Mouse (Mus musculus) heart, embryonic 10.5 days (tissue): Measurements from ENCODE around the gene Dennd2a. TPM values are rescaled to one million over a fixed set of nuclear protein-coding genes. Genes with fewer than 3 reads are reported as not detected.

Experiments used
- DNase-seq: peaks from one replicate; pipeline ENCODE4 v3.0.0-alpha.2; 2017; ENCODE audit warnings: low spot score
- H3K27ac ChIP-seq: fragments of 300-500 bp; sonication (generic); 2 replicates; pipeline ENCODE4 v1.5.1; 2016; ENCODE audit warnings: mild to moderate bottlenecking
- H3K27me3 ChIP-seq: fragments of 300-500 bp; sonication (generic); 2 replicates; pipeline ENCODE4 v1.6.1; 2016; ENCODE audit warnings: mild to moderate bottlenecking; ENCODE audit not compliant: poor library complexity, insufficient read depth, severe bottlenecking
- H3K36me3 ChIP-seq: fragments of 300-500 bp; sonication (generic); 2 replicates; pipeline ENCODE4 v1.6.1; 2016; ENCODE audit warnings: mild to moderate bottlenecking, moderate library complexity
- H3K4me1 ChIP-seq: fragments of 300-500 bp; sonication (generic); 2 replicates; pipeline ENCODE4 v1.6.1; 2016; ENCODE audit warnings: mild to moderate bottlenecking
- H3K4me3 ChIP-seq: fragments of 300-500 bp; sonication (generic); 2 replicates; pipeline ENCODE4 v1.5.1; 2016; ENCODE audit warnings: mild to moderate bottlenecking, moderate library complexity
- H3K9me3 ChIP-seq: fragments of 300-500 bp; sonication (generic); 2 replicates; pipeline ENCODE4 v1.6.1; 2016; ENCODE audit warnings: mild to moderate bottlenecking, moderate library complexity
- WGBS: fragments of 180-500 bp; shearing (Covaris S2); methylation state at CpG from one replicate; pipeline ENCODE4 v1.1.7; 2016; 5-methylcytosine and 5-hydroxymethylcytosine counted together
- polyA plus RNA-seq: library from polyadenylated mRNA; unstranded; fragments of >200 nt; fragmentation: Nextera tagmentation; extraction: Ambion mirVana; gene quantifications from 2 replicates; pipeline ENCODE4 v1.2.1, GENCODE M21; 2016

Gene Dennd2a
- polyA plus RNA-seq, 1 experiment from 2014 or later = 29.6 TPM

DNA sequence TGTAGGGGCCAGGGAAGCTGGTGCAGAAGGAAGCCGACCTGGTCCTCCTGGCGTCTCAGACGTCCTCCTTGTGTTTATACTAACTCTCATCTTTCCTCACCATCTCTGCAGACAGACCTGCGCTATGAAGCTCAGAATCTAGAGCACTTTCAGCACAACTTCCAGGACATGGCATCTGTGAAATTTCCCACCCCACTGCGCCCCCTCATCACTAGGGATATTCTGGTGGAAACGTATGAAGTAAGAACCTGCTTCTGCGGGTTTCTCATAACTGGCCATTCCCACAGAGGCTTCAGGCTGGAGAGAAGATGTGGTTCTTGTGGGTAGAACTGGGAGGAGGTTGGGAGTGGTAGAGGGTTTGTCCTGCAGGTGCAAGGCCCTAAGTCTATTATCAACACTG lies 21.9 kb upstream of the Dennd2a start:
- Histone ChIP-seq H3K27me3 (no peaks in the 10 kb centered on the region), H3K36me3 (peaks cover 36% of the 10 kb centered on the region)
- DNase-seq = no peak

DNA sequence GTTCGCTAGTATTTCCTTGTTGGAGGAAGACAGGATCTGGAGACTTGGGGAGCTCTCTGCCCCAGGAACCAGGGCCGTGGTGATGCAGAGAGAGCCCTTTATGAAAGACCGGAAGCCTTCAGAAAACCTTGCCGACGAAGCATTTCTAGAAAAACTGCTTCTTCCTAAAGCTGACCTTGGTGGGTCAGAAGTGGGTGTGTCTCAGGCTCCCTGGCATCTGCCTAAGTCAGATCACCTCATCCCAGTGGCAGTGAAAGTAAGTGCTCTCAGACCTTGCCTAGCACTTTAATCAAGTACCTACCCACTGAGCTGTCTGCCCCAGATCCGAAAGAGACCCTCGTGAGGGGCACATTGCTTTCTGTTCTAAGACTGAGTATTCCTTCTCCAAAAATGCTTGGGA lies 17.3 kb upstream of the Dennd2a start:
- no peak for DNase-seq
- H3K9me3 ChIP-seq = no peaks in the 10 kb centered on the region
- H3K4me1 ChIP-seq = peaks cover 15% of the 10 kb centered on the region
- peak overlapping the region; percentile 92 for H3K4me3 ChIP-seq
- WGBS = 63% methylated on average over 7 of the region's 7 CpGs
- no peaks in the 10 kb centered on the region for H3K27me3 ChIP-seq
- H3K27ac ChIP-seq = peak overlapping the region; percentile 92
- peaks cover 9% of the 10 kb centered on the region; the same call in 1 of the 2 replicates for H3K36me3 ChIP-seq

More for the DNA sequence above, 21.9 kb upstream of the Dennd2a start:
- Histone ChIP-seq H3K4me1 (peaks cover 6% of the 10 kb centered on the region), H3K27ac (no peak overlapping the region), H3K9me3 (no peaks in the 10 kb centered on the region), H3K4me3 (no peak overlapping the region)
- 86% methylated on average over 7 of the region's 7 CpGs for WGBS

DNA sequence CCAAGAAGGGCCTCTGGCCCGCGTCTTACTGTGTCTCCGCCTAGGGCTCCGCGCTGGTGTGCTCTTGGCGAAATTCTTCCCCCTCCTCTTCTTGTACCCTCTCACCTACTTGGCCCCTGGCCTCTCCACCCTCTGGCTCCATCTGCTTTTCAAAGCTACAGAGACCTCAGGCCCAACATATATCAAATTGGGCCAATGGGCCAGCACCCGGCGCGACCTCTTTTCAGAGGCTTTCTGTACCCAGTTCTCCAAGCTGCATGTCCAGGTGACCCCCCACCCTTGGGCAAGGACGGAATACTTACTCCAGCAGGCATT lies 16.8 kb upstream of the Dennd2a start:
- Histone ChIP-seq H3K4me3 (peak overlapping the region; percentile 92), H3K9me3 (no peaks in the 10 kb centered on the region), H3K27ac (peak overlapping the region; percentile 92), H3K27me3 (no peaks in the 10 kb centered on the region), H3K36me3 (peaks cover 6% of the 10 kb centered on the region; the same call in 1 of the 2 replicates), H3K4me1 (peaks cover 15% of the 10 kb centered on the region)
- no peak for DNase-seq
- WGBS = 21% methylated on average over 10 of the region's 10 CpGs

DNA sequence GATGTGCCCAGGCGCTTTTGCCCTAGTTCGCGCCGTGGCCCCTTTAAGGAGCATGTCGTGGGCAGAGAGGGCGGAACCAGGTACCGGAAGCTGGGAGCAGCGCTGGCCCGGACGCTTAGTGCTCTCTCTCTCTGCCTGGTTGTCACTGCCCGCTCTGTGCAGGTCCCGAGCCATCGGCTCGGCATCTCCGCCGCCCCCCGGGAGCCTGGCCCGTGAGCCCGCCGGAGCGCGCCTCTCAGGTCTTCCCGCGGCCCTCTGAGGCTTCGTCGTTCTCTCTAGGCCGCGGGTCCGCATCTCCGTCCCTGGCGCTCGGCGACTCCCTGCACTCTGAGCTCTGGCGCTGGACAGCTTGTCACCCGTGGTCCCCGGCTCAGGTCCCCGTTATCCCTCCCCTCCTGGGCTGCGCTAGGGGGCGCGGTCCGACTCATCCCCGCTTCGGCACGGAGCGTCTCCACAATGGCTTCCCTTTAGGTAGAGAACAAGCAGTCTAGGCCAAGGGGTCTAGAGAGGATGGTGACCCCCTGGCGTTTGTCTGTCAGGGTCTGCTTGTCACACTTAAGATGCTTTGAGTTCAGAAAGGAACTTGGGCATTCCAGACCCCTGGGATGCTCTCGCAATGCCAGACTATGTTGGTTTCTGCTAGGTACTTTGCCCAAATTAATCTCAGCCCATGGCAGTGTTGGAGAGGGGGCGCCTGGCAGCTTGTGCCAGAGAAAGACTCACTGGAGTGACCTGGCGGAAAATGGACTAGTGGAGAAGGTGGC lies 16.3 kb upstream of the Dennd2a start, which contains the start of gene Adck2:
Gene Adck2, plus strand, starts transcription at position 83 of the 764 bp plus-strand sequence.
- Histone ChIP-seq H3K4me3 (peak within 1 kb of the TSS; percentile 92), H3K4me1 (peaks cover 15% of the 10 kb centered on the region), H3K36me3 (0 out of 2 replicates have a peak, but pooled peaks cover 3% of the 10 kb centered on the region), H3K27me3 (no peaks in the 10 kb centered on the region), H3K27ac (peak within 1 kb of the TSS; percentile 92), H3K9me3 (no peaks in the 10 kb centered on the region)
- WGBS = under 1% methylated on average over 49 of the region's 49 CpGs
- DNase-seq = peak; percentile 94

DNA sequence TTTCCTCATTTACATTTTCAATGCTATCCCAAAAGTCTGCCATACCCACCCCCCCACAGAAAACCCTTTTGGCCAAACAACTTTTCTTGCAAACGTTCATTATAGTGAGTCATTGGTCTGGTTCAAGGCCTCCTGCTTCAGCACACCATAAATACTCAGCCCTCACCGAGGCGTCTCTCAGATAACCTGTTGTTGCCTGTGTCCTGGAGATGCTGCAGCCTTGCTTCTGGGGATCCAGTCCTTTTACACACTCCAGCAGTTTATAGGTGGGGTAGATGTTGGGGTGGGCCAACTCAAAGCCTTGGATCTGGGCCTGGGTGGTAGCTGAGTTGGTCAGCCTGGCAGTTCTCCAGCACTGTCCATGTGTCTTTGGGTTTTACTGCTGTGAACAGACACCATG lies 12.8 kb upstream of the Dennd2a start:
- H3K36me3 ChIP-seq = no peaks in the 10 kb centered on the region
- DNase-seq = no peak
- H3K27ac ChIP-seq = no peak overlapping the region
- WGBS = 69% methylated on average over 3 of the region's 3 CpGs
- no peaks in the 10 kb centered on the region for H3K9me3 ChIP-seq
- no peak overlapping the region for H3K4me3 ChIP-seq
- H3K4me1 ChIP-seq = peaks cover 15% of the 10 kb centered on the region
- no peaks in the 10 kb centered on the region for H3K27me3 ChIP-seq

DNA sequence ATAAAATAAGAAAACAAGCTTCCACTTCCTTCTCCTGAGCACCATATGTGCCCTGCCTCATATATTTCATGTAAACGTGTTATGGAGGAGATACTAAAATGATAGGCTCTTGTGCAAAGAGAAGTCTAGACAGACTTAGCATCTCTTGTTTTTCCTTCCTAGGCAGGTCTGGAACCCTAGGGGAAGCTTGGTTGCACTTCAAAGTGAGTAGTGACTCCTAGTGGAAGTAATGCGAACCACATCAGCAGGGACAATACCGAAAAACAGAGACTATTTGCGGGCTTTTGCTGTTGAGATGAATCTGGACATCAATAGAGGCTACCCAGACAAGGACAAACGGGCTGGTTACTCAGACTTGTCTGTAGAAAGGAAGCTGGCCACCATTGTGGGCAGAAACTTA lies 9.9 kb upstream of the Dennd2a start:
- no peak overlapping the region for H3K27ac ChIP-seq
- H3K36me3 ChIP-seq = no peaks in the 10 kb centered on the region
- no peak overlapping the region for H3K4me3 ChIP-seq
- H3K9me3 ChIP-seq = no peaks in the 10 kb centered on the region
- no peaks in the 10 kb centered on the region for H3K4me1 ChIP-seq
- WGBS = 10% methylated on average over 5 of the region's 5 CpGs
- H3K27me3 ChIP-seq = no peaks in the 10 kb centered on the region
- DNase-seq = no peak

DNA sequence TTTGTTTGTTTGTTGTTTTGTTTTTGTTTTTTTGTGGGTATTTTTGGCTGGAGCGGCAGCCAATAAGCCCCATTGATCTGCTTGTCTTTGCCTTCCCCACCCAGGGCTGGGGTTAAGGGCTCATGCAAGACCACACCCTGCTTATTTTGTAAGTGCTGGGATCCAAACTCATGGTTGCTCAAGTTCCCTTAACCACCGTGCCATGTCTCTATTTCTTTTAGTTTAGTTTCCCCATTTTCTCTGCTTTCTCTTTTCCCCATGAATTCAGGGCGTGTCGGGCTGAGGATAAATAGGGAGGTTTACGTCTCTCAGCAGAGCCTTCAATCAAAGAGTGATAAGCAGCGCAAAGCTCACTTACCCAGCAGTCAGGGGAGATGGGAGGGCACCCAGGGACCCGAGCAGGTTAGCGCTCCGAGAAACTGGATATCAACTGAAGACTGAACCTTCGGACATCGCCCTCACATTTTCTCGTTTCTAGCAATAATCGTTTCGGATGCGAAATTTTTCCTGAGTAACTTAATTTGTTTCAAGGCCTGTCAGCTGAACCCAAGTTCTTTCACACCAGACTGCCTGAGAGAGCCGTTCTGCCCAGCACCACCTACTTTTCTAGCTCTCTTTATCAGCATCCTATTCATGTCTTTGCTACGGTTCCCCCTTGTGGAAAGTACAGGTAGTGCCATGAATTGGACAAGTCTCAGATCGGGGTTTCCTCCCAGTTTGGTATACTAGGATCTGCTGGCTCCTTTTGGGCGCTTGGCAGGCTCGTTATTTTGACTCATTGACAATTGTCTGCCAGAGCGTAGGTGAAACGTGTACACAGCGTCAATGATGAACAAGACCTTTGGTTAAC lies 4.7 kb upstream of the Dennd2a start:
- DNase-seq = peak; percentile 88
- Histone ChIP-seq H3K4me1 (peaks cover 22% of the 10 kb centered on the region), H3K27ac (no peak overlapping the region), H3K27me3 (no peaks in the 10 kb centered on the region), H3K36me3 (no peaks in the 10 kb centered on the region), H3K9me3 (no peaks in the 10 kb centered on the region), H3K4me3 (peak overlapping the region; percentile 47)
- 15% methylated on average over 23 of the region's 23 CpGs for WGBS

DNA sequence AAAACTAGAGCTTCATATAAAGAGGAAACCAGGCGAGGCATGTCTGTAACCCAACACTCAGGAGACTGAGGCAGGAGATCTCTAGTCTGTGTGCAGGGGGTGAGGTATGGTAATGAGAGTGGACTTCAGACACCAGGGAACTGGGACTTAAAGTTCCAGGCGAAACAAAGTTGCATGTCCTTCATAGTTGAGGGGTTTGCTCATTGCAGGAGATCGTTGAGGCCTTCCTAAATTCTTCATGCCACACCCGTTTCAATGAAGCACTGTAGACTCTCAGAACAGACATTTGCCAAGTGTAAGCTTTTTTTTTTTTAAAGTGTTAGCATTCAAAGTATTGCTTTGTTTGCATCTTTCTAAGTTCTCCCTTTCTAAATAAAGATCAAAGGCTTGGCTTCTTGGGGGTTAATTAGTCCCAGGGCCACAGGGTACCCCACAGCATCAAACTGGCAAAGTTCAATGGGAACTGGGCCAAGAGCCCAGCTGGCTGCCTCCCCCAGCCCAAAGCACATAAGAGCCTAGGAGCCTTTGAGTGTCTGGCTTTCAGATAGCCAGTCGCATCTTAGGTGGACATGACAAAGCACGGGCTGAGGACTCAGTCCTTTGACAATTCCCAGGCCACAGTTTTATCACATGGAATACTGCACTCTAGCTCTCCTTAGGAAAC lies 1.7 kb upstream of the Dennd2a start:
- Histone ChIP-seq H3K27me3 (no peaks in the 10 kb centered on the region), H3K36me3 (no peaks in the 10 kb centered on the region), H3K4me3 (no peak overlapping the region), H3K4me1 (peaks cover 45% of the 10 kb centered on the region), H3K27ac (0 out of 2 replicates have a peak overlapping the region, but pooled peaks have one; percentile 47), H3K9me3 (no peaks in the 10 kb centered on the region)
- WGBS = 38% methylated on average over 6 of the region's 6 CpGs
- no peak for DNase-seq

DNA sequence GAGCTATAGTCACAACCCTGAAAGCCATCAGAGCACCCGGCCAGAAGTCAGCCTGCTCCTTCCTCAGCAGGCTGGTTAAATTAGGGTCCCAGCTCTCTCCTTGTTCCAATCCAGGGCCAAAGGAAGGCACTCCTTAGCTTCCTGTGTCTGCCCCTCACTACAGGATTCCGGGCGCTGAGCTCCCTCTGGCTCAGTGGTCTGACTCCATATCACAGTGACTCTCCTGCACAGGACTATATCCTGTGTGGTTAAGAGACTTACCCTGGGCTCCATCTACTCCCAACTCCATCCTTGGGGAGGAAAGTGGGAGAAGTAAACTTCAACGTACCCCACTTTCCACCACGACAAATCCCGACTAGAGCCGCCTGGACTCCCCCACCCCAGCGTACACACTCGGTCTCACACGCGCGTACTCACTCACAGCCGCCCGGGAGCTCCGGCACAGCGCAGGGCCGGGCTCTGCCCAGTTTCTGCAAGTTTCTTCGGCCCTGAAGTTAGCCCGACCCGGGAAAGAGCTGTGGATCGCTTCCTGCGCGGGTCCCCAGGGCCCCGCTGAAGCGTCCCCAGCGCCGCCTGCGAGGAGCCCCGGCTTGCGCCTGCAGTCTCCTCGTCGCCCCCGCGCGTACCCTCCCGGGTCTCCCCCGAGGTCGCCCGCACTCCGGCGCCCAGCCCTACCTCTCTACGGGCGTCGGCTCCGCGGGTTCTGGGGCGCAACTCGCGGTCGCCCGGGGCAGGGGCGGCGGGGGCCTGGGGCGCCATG lies 587 bp downstream of the Dennd2a start:
- Histone ChIP-seq H3K36me3 (peaks cover 5% of the 10 kb centered on the region; the same call in 1 of the 2 replicates), H3K27ac (peak overlapping the region; percentile 99), H3K27me3 (no peaks in the 10 kb centered on the region), H3K4me3 (peak overlapping the region; percentile 90), H3K4me1 (peaks cover 54% of the 10 kb centered on the region), H3K9me3 (no peaks in the 10 kb centered on the region)
- under 1% methylated on average over 53 of the region's 54 CpGs for WGBS
- DNase-seq = no peak

DNA sequence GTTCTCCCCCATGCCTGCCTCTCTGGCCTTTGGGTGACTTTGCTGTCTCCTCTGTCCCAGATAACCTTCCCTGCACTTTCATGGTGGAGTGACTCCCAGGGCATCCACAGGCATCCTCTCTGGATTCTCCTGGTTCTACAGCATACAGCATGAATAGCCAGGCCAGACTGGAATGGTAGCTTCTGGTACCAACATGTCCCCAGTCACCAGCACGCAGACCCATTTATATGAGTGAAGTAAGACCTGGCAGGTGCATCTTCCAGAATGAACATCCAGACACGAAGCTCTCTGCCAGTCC lies 2.1 kb downstream of the Dennd2a start:
- H3K36me3 ChIP-seq = peaks cover 16% of the 10 kb centered on the region

DNA sequence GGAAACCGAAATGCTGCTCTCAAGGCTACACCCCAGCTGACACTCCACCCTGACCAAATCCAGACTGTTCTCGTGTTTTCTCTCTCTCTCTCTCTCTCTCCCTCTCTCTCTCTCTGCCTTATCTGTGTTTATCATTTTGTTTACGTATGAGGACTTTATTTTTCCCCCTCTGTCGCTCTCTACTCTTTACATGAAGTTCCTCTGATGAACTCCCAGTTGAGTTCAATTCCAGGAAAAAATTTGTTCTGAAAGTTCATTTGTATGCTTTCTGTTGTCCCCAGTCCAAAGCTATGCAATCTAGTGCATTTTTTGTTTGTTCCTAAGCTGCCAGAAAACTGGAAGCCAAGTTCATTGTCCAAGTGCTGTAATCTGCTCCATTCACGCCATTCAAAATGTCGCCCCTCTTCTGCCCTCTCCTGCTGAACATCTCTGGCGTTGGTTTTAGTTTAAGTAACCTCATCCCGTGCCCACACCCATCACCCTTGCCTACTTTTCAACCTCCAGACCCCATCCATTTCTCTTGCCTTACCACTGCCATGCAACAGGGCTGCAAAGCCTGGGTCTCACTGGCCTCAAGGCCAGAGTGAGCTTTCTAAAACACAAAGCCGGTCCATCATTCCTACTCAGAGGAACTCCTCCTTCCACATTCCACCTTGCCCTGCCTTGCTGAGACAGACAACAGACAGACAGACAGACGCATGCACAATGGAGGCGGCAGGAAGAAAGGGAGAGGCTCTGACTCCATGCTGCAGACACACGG lies 2.6 kb downstream of the Dennd2a start:
- Histone ChIP-seq H3K36me3 (peaks cover 16% of the 10 kb centered on the region), H3K4me1 (peaks cover 59% of the 10 kb centered on the region), H3K27ac (peak overlapping the region; percentile 56), H3K9me3 (no peaks in the 10 kb centered on the region), H3K27me3 (no peaks in the 10 kb centered on the region), H3K4me3 (peak overlapping the region; percentile 90)
- 54% methylated on average over 12 of the region's 12 CpGs for WGBS
- no peak for DNase-seq

More for the DNA sequence above, 2.1 kb downstream of the Dennd2a start:
- H3K27ac ChIP-seq = peak overlapping the region; percentile 56; the same call in 1 of the 2 replicates
- no peaks in the 10 kb centered on the region for H3K27me3 ChIP-seq
- 80% methylated on average over 2 of the region's 2 CpGs for WGBS
- H3K4me1 ChIP-seq = peaks cover 59% of the 10 kb centered on the region
- DNase-seq = no peak
- H3K9me3 ChIP-seq = no peaks in the 10 kb centered on the region
- H3K4me3 ChIP-seq = peak overlapping the region; percentile 90
